Mouse (Mus musculus) CH12.LX (cell line): ENCODE data around the gene Pnmal2.

Experiments
- CTCF ChIP-seq, 2 experiments: IDR thresholded peaks in 1 of 2; conservative IDR thresholded peaks in 1 of 2; 2 replicates each; pipeline ENCODE4 v1.5.1; 2011 to 2012; ENCODE audit warnings: low read depth in 2 of 2, low read length in 2 of 2, improper control_type of control experiment in 1 of 2, inconsistent platforms in 1 of 2, mild to moderate bottlenecking in 1 of 2, moderate library complexity in 1 of 2
- EP300 ChIP-seq: IDR thresholded peaks from 2 replicates; pipeline ENCODE4 v1.6.1; 2011; ENCODE audit warnings: low read length, improper control_type of control experiment
- ETS1 ChIP-seq: conservative IDR thresholded peaks from 2 replicates; pipeline ENCODE4 v1.6.1; 2012; ENCODE audit warnings: low read depth, mild to moderate bottlenecking, inconsistent platforms, low read length, improper control_type of control experiment, moderate library complexity
- JUN ChIP-seq: IDR thresholded peaks from 2 replicates; pipeline ENCODE4 v1.6.1; 2011; ENCODE audit warnings: low read depth, mild to moderate bottlenecking, low read length, improper control_type of control experiment, moderate library complexity; ENCODE audit not compliant: insufficient read depth
- NELFE ChIP-seq: IDR thresholded peaks from 2 replicates; pipeline ENCODE4 v1.6.1; 2011; ENCODE audit warnings: low read depth, low read length, improper control_type of control experiment
- POLR2AphosphoS2 ChIP-seq: IDR thresholded peaks from 2 replicates; pipeline ENCODE4 v1.6.1; 2011; ENCODE audit warnings: low read depth, low read length, improper control_type of control experiment
- SIN3A ChIP-seq: IDR thresholded peaks from 2 replicates; pipeline ENCODE4 v1.6.1; 2012; ENCODE audit warnings: low read length, improper control_type of control experiment, inconsistent platforms
- SMC3 ChIP-seq: IDR thresholded peaks from 2 replicates; pipeline ENCODE4 v1.6.1; 2011; ENCODE audit warnings: low read depth, low read length, improper control_type of control experiment
- USF1 ChIP-seq: IDR thresholded peaks from 2 replicates; pipeline ENCODE4 v1.6.1; 2014; ENCODE audit warnings: low read depth, mild to moderate bottlenecking, inconsistent platforms, low read length, improper control_type of control experiment
- ZC3H11A ChIP-seq: IDR thresholded peaks from 2 replicates; pipeline ENCODE4 v1.6.1; 2012; ENCODE audit warnings: low read depth, mild to moderate bottlenecking, inconsistent platforms, low read length, improper control_type of control experiment
- ZMIZ1 ChIP-seq: IDR thresholded peaks from 2 replicates; pipeline ENCODE4 v1.6.1; 2012; ENCODE audit warnings: low read depth, mild to moderate bottlenecking, inconsistent platforms, low read length, improper control_type of control experiment

DNA sequence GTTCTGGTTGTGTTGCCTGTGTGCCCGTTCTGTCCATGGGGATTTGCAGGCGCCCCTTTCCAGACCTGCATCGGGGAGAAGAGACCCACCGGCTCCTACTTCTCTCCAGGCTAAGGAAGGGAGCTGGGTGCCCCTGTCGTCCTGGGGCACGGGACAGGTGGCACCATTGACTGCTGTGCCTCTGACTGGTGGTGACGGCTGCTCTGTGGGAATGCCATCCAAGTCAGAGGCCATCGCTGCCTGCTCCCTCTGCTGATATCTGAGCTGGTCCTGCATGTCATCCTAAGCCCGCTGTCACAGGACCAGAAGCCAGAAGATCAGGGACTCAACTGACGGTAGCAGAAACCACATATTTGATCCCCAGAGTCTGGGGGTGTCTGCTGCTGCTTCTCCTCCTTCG, 35.6 kb upstream of the Pnmal2 start:
- TF ChIP-seq ETS1, result no peak
- no peak for TF ChIP-seq ZMIZ1
- no peak for TF ChIP-seq SIN3A
- TF ChIP-seq NELFE, result no peak
- TF ChIP-seq CTCF (conservative IDR thresholded peaks at IDR 0.05 in 1 of 2, IDR thresholded peaks at IDR 0.05 in 1 of 2; ENCODE audit: low read depth in 2 of 2, low read length in 2 of 2), result no peak
- TF ChIP-seq JUN, result no peak
- TF ChIP-seq POLR2AphosphoS2, result no peak
- no peak for TF ChIP-seq ZC3H11A
- TF ChIP-seq EP300, result no peak
- TF ChIP-seq USF1, result no peak
- no peak for TF ChIP-seq SMC3
